Mouse (Mus musculus): Measurements from ENCODE around the gene Enox1. TPM values are rescaled to one million over a fixed set of nuclear protein-coding genes. Genes with fewer than 3 reads are reported as not detected.
A peak's percentile ranks its signal among the peaks of the same experiment; 100 is the strongest.

Enox1 gene
- total and polyA plus RNA-seq, 2 experiments from 2014 or later, result 23.1 to 49.6 TPM

- H3K36me3 ChIP-seq (ENCODE audit: insufficient read depth, low read length), result no peaks in the 10 kb centered on the region
- H3K4me2 ChIP-seq (ENCODE audit: low read depth, low read length, poor library complexity, severe bottlenecking), result no peak overlapping the region
- H3K4me1 ChIP-seq (ENCODE audit: insufficient read depth, low read length), result no peaks in the 10 kb centered on the region; the same call in 1 of the 2 replicates
- ATAC-seq (ENCODE audit: low FRiP score), result no peak
- 0 out of 2 replicates have a peak, but pooled peaks cover 3% of the 10 kb centered on the region for H3K9me3 ChIP-seq (ENCODE audit: low read length)
- H3K27ac ChIP-seq (ENCODE audit: low read depth, low read length), result no peak overlapping the region
- 64% methylated on average over 9 of the region's 9 CpGs for WGBS
- TF ChIP-seq CTCF (IDR thresholded peaks at IDR 0.05), result no peak
- no peak overlapping the region for H3K4me3 ChIP-seq (ENCODE audit: low read depth, low read length)
- no peak overlapping the region for H3K9ac ChIP-seq (replicated peaks; ENCODE audit: low read length, poor library complexity, severe bottlenecking)
- peak; percentile 28 for DNase-seq (ENCODE audit: low spot score)
- H3K27me3 ChIP-seq (ENCODE audit: insufficient read depth, low read length), result no peaks in the 10 kb centered on the region
These were observed 558.5 kb downstream of the Enox1 start for GRCm38 (mm10) chr14:77714931-77715535.

- Histone ChIP-seq H3K36me3 (ENCODE audit: insufficient read depth, low read length) (no peaks in the 10 kb centered on the region), H3K4me2 (ENCODE audit: low read depth, low read length, poor library complexity, severe bottlenecking) (no peak overlapping the region), H3K4me1 (ENCODE audit: insufficient read depth, low read length) (no peaks in the 10 kb centered on the region; the same call in 1 of the 2 replicates), H3K4me3 (ENCODE audit: low read depth, low read length) (no peak overlapping the region), H3K27ac (ENCODE audit: low read depth, low read length) (no peak overlapping the region), H3K9ac (replicated peaks; ENCODE audit: low read length, poor library complexity, severe bottlenecking) (no peak overlapping the region), H3K27me3 (ENCODE audit: insufficient read depth, low read length) (no peaks in the 10 kb centered on the region), H3K9me3 (ENCODE audit: low read length) (0 out of 2 replicates have a peak, but pooled peaks cover 3% of the 10 kb centered on the region)
- no peak for TF ChIP-seq CTCF (IDR thresholded peaks at IDR 0.05)
- WGBS, result 83% methylated on average over 5 of the region's 5 CpGs
- DNase-seq (ENCODE audit: low spot score), result no peak
- ATAC-seq (ENCODE audit: low FRiP score), result no peak
These were observed 560.4 kb downstream of the Enox1 start for GRCm38 (mm10) chr14:77716981-77717380.

GRCm38 (mm10) chr14:77718814-77719213 lies 562.3 kb downstream of the Enox1 start:
- DNase-seq (ENCODE audit: low spot score) (no peak), ATAC-seq (ENCODE audit: low FRiP score) (no peak)
- no peak overlapping the region for H3K4me3 ChIP-seq (ENCODE audit: low read depth, low read length)
- 62% methylated on average over 8 of the region's 8 CpGs for WGBS
- H3K36me3 ChIP-seq (ENCODE audit: insufficient read depth, low read length), result no peaks in the 10 kb centered on the region
- no peak overlapping the region for H3K4me2 ChIP-seq (ENCODE audit: low read depth, low read length, poor library complexity, severe bottlenecking)
- H3K27ac ChIP-seq (ENCODE audit: low read depth, low read length), result no peak overlapping the region
- TF ChIP-seq CTCF (IDR thresholded peaks at IDR 0.05), result no peak
- 0 out of 2 replicates have a peak, but pooled peaks cover 3% of the 10 kb centered on the region for H3K9me3 ChIP-seq (ENCODE audit: low read length)
- H3K27me3 ChIP-seq (ENCODE audit: insufficient read depth, low read length), result no peaks in the 10 kb centered on the region
- no peaks in the 10 kb centered on the region; the same call in 1 of the 2 replicates for H3K4me1 ChIP-seq (ENCODE audit: insufficient read depth, low read length)
- no peak overlapping the region for H3K9ac ChIP-seq (replicated peaks; ENCODE audit: low read length, poor library complexity, severe bottlenecking)

- Histone ChIP-seq H3K27ac (ENCODE audit: low read depth, low read length) (no peak overlapping the region), H3K27me3 (ENCODE audit: insufficient read depth, low read length) (no peaks in the 10 kb centered on the region), H3K4me3 (ENCODE audit: low read depth, low read length) (no peak overlapping the region), H3K4me2 (ENCODE audit: low read depth, low read length, poor library complexity, severe bottlenecking) (no peak overlapping the region), H3K9me3 (ENCODE audit: low read length) (no peaks in the 10 kb centered on the region), H3K9ac (replicated peaks; ENCODE audit: low read length, poor library complexity, severe bottlenecking) (no peak overlapping the region), H3K36me3 (ENCODE audit: insufficient read depth, low read length) (no peaks in the 10 kb centered on the region), H3K4me1 (ENCODE audit: insufficient read depth, low read length) (no peaks in the 10 kb centered on the region)
- ATAC-seq (ENCODE audit: low FRiP score), result no peak
- DNase-seq (ENCODE audit: low spot score), result no peak
- TF ChIP-seq CTCF (IDR thresholded peaks at IDR 0.05), result no peak
- WGBS, result 78% methylated on average over 3 of the region's 3 CpGs
These were observed 581.5 kb downstream of the Enox1 start for GRCm38 (mm10) chr14:77738056-77738455.

- no peaks in the 10 kb centered on the region for H3K4me1 ChIP-seq (ENCODE audit: insufficient read depth, low read length)
- 79% methylated on average over 7 of the region's 7 CpGs for WGBS
- no peaks in the 10 kb centered on the region for H3K36me3 ChIP-seq (ENCODE audit: insufficient read depth, low read length)
- H3K4me3 ChIP-seq (ENCODE audit: low read depth, low read length), result no peak overlapping the region
- no peak for TF ChIP-seq CTCF (IDR thresholded peaks at IDR 0.05)
- H3K4me2 ChIP-seq (ENCODE audit: low read depth, low read length, poor library complexity, severe bottlenecking), result no peak overlapping the region
- no peak overlapping the region for H3K9ac ChIP-seq (replicated peaks; ENCODE audit: low read length, poor library complexity, severe bottlenecking)
- no peaks in the 10 kb centered on the region for H3K9me3 ChIP-seq (ENCODE audit: low read length)
- no peak overlapping the region for H3K27ac ChIP-seq (ENCODE audit: low read depth, low read length)
- DNase-seq (ENCODE audit: low spot score) (peak; percentile 59), ATAC-seq (ENCODE audit: low FRiP score) (no peak)
- no peaks in the 10 kb centered on the region for H3K27me3 ChIP-seq (ENCODE audit: insufficient read depth, low read length)
These were observed 582.3 kb downstream of the Enox1 start for GRCm38 (mm10) chr14:77738751-77739365.

GRCm38 (mm10) chr14:77739376-77739775 lies 582.8 kb downstream of the Enox1 start:
- no peak for TF ChIP-seq CTCF (IDR thresholded peaks at IDR 0.05)
- ATAC-seq (ENCODE audit: low FRiP score), result no peak
- peak; percentile 56 for DNase-seq (ENCODE audit: low spot score)
- Histone ChIP-seq H3K9ac (replicated peaks; ENCODE audit: low read length, poor library complexity, severe bottlenecking) (no peak overlapping the region), H3K9me3 (ENCODE audit: low read length) (no peaks in the 10 kb centered on the region), H3K27me3 (ENCODE audit: insufficient read depth, low read length) (no peaks in the 10 kb centered on the region), H3K36me3 (ENCODE audit: insufficient read depth, low read length) (no peaks in the 10 kb centered on the region), H3K4me3 (ENCODE audit: low read depth, low read length) (no peak overlapping the region), H3K4me1 (ENCODE audit: insufficient read depth, low read length) (no peaks in the 10 kb centered on the region), H3K27ac (ENCODE audit: low read depth, low read length) (no peak overlapping the region), H3K4me2 (ENCODE audit: low read depth, low read length, poor library complexity, severe bottlenecking) (no peak overlapping the region)

All from midbrain, postnatal 0 days (tissue).